Mouse (Mus musculus) limb, embryonic 15.5 days (tissue): ENCODE measurements around the gene Syn3. TPM values are rescaled to one million over a fixed set of nuclear protein-coding genes. Genes with fewer than 3 reads are reported as not detected.
A peak's percentile ranks its signal among the peaks of the same experiment; 100 is the strongest.

Experiments
- ATAC-seq: fragments of 200-750 bp; cut with Nextera tagmentation; 2 replicates; pipeline ENCODE4 v1.8.0; 2017; ENCODE audit warnings: low read depth, moderate TSS enrichment; ENCODE audit not compliant: insufficient number of reproducible peaks, low FRiP score, low TSS enrichment
- H3K27ac ChIP-seq: fragments of 300-500 bp; sonication (generic); 2 replicates; pipeline ENCODE4 v1.5.1; 2015; ENCODE audit warnings: moderate library complexity, mild to moderate bottlenecking, inconsistent platforms
- H3K27me3 ChIP-seq: fragments of 300-500 bp; sonication (generic); 2 replicates; pipeline ENCODE4 v1.6.1; 2015; ENCODE audit warnings: inconsistent platforms
- H3K36me3 ChIP-seq: fragments of 300-500 bp; sonication (generic); 2 replicates; pipeline ENCODE4 v1.6.1; 2015; ENCODE audit warnings: inconsistent platforms
- H3K4me1 ChIP-seq: fragments of 300-500 bp; sonication (generic); 2 replicates; pipeline ENCODE4 v1.6.1; 2015; ENCODE audit warnings: inconsistent platforms
- H3K4me2 ChIP-seq: fragments of 300-500 bp; sonication (generic); 2 replicates; pipeline ENCODE4 v1.6.1; 2015; ENCODE audit warnings: mild to moderate bottlenecking, inconsistent platforms
- H3K4me3 ChIP-seq: fragments of 300-500 bp; sonication (generic); 2 replicates; pipeline ENCODE4 v1.5.1; 2015; ENCODE audit warnings: mild to moderate bottlenecking, inconsistent platforms
- H3K9ac ChIP-seq: fragments of 300-500 bp; sonication (generic); 2 replicates; pipeline ENCODE4 v1.6.1; 2015; ENCODE audit warnings: inconsistent platforms
- H3K9me3 ChIP-seq: fragments of 300-500 bp; sonication (generic); 2 replicates; pipeline ENCODE4 v1.6.1; 2016; ENCODE audit warnings: inconsistent platforms
- WGBS: fragments of 180-500 bp; shearing (Covaris S2); methylation state at CpG from one replicate; pipeline ENCODE4 v1.1.7; 2015; 5-methylcytosine and 5-hydroxymethylcytosine counted together
- polyA plus RNA-seq: library from polyadenylated mRNA; unstranded; fragments of >200 nt; fragmentation: Nextera tagmentation; extraction: Ambion mirVana; gene quantifications from 2 replicates; pipeline ENCODE4 v1.2.1, GENCODE M21; 2015

Gene Syn3
- polyA plus RNA-seq, 1 experiment from 2014 or later: 1.7 TPM

DNA sequence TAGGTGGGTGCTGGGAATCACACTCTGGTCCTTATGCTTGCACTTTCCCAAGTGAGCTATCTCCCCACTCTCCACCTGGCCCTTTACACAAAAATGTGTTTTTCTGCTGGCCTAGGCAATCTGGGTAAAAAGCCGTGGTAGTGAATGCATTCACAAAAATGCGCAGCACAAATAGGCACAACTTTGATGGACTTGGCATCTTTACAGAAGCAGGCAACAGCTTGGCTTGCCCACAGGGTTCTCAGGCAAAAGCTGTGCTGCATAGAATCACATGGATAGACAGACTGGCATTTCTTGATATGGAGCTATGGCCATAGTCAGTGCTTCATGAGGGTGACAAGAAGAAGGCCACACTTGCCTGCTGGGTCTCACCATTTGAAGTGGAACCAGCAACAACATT is 419.9 kb downstream of the Syn3 start:
- Histone ChIP-seq H3K4me2 (no peak overlapping the region), H3K4me3 (no peak overlapping the region), H3K27me3 (no peaks in the 10 kb centered on the region), H3K36me3 (no peaks in the 10 kb centered on the region), H3K9me3 (no peaks in the 10 kb centered on the region), H3K4me1 (no peaks in the 10 kb centered on the region), H3K9ac (no peak overlapping the region), H3K27ac (no peak overlapping the region)
- no peak for ATAC-seq
- WGBS: 83% methylated on average over 2 of the region's 2 CpGs

DNA sequence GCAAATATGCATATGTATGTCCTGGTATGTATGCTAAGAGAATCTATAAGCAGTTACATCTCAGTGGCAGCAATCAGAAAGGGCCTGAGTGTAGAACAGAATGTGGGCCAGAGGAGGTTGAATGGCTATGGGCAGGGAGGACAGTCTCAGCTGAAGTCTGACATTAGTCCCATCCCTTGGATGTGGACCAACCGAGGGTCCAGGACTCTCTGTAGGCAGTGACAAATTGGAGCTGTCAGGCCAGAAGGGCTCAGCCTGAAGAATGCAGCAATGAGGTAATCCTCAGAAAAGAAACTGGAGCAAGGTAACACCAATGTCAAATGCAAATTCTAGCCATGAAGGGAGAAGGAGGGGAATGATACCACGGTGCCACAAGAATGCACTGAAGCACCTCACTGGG is 421.4 kb downstream of the Syn3 start:
- H3K4me1 ChIP-seq: no peaks in the 10 kb centered on the region
- H3K4me3 ChIP-seq: no peak overlapping the region
- H3K4me2 ChIP-seq: no peak overlapping the region
- WGBS: 83% methylated on average over 2 of the region's 2 CpGs
- no peak overlapping the region for H3K27ac ChIP-seq
- no peak for ATAC-seq
- no peaks in the 10 kb centered on the region for H3K36me3 ChIP-seq
- H3K27me3 ChIP-seq: no peaks in the 10 kb centered on the region
- no peak overlapping the region for H3K9ac ChIP-seq
- H3K9me3 ChIP-seq: no peaks in the 10 kb centered on the region

DNA sequence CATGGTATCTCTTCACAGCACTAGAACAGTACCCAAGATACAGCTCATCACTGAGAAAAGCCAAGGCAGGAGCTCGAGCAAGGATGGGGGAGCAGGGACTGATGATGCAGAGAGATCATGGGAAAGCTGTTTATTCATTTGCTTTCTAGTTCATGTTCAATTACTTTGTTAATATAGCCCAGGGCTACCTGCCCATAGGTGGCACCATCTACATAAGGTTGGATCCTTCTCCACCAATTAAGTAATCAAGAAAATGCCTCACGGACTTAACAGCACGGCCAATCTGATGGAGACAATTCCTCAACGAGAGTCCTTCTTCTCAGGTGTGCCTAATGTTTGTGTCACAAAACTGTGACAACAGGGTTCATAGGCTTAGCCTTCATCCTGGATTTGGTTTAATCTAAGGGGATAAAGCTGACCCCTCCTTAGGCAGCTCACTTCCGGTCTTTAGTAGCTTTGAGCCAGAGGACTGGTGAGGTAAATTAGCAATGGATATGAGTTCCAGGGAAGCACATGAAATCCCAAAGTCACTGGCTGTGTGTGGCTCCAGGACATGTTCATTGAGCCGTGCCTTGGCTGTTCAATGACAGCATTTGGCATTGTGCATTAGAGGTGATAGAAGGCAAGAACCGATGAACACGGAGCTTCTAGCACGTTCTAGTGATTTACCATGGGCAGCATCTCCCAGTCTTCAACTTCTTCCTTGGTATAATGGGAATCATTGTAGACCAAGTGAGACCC is 423.6 kb downstream of the Syn3 start:
- 77% methylated on average over 9 of the region's 9 CpGs for WGBS
- no peaks in the 10 kb centered on the region for H3K9me3 ChIP-seq
- no peak overlapping the region for H3K4me2 ChIP-seq
- no peaks in the 10 kb centered on the region for H3K36me3 ChIP-seq
- H3K27ac ChIP-seq: no peak overlapping the region
- no peak overlapping the region for H3K4me3 ChIP-seq
- H3K9ac ChIP-seq: no peak overlapping the region
- no peaks in the 10 kb centered on the region for H3K27me3 ChIP-seq
- ATAC-seq: no peak
- H3K4me1 ChIP-seq: no peaks in the 10 kb centered on the region

DNA sequence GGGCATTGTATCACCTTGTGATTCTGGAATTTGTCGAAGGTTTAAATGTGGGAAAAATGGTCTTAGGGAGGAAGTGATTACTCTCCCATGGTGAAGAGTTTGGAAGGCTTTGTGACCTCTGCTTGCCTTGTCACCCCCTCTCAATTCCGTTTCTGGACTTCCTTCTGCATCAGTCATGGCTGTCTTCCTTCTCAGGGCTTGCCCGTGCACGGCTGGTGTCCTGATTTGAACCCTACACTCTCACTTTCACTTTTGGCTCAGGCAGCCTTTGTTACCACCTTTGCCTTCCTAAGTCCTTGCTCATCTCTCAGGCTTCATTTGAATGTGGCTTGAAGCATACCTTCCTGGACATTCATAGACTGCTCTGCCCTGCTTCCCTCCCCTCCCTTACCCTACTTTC is 424.6 kb downstream of the Syn3 start:
- Histone ChIP-seq H3K9me3 (no peaks in the 10 kb centered on the region), H3K27ac (no peak overlapping the region), H3K4me1 (no peaks in the 10 kb centered on the region), H3K9ac (no peak overlapping the region), H3K27me3 (no peaks in the 10 kb centered on the region), H3K36me3 (no peaks in the 10 kb centered on the region), H3K4me2 (no peak overlapping the region), H3K4me3 (no peak overlapping the region)
- no peak for ATAC-seq
- 78% methylated on average over 4 of the region's 4 CpGs for WGBS

DNA sequence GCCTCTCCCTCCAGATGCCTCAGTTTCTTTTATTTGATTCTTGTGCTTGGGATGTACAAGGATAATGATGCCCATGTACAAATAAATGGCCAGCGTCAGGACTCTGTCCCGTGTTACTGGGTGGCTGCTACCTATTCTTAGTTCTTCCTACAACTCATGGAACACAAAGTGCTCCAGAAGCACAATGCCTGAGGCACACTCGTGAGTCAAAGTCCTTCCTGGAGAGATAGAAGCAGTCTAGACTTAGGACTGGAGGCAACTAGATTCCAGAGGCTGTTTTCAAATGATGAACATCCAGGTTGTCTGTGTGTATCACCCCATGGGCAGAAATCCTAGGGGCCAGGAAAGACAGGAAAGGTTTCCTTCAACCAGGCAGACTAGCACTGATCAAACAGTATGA is 427.9 kb downstream of the Syn3 start:
- no peak for ATAC-seq
- Histone ChIP-seq H3K4me1 (no peaks in the 10 kb centered on the region), H3K4me2 (no peak overlapping the region), H3K9me3 (no peaks in the 10 kb centered on the region), H3K36me3 (no peaks in the 10 kb centered on the region), H3K27ac (no peak overlapping the region), H3K4me3 (no peak overlapping the region), H3K9ac (no peak overlapping the region), H3K27me3 (no peaks in the 10 kb centered on the region)
- 83% methylated on average over 3 of the region's 3 CpGs for WGBS

DNA sequence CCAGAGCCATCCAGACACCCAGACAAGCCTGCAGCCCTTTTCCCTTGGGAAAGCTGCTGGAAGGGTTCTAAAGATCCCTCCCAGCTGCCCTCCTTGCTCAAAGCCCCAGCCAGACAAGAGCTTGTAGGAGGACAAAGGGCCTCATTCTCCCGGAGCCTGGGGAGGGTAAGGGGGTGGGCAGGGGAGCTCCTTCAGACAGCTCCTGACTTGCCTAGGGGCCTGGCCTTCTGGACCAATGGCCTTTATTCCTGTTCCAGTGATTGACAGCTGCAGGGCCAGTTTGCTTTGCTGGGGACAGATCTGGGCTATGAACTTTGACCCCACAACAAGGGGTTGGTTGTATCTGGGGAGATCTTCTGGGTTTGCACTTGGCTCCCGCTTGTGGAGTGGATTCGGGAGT is 429.4 kb downstream of the Syn3 start:
- no peak overlapping the region for H3K4me3 ChIP-seq
- WGBS: 59% methylated on average over 3 of the region's 3 CpGs
- no peak for ATAC-seq
- no peak overlapping the region for H3K4me2 ChIP-seq
- H3K9me3 ChIP-seq: no peaks in the 10 kb centered on the region
- no peaks in the 10 kb centered on the region for H3K36me3 ChIP-seq
- peaks cover 6% of the 10 kb centered on the region; the same call in 1 of the 2 replicates for H3K4me1 ChIP-seq
- no peak overlapping the region for H3K27ac ChIP-seq
- H3K27me3 ChIP-seq: no peaks in the 10 kb centered on the region
- H3K9ac ChIP-seq: no peak overlapping the region

DNA sequence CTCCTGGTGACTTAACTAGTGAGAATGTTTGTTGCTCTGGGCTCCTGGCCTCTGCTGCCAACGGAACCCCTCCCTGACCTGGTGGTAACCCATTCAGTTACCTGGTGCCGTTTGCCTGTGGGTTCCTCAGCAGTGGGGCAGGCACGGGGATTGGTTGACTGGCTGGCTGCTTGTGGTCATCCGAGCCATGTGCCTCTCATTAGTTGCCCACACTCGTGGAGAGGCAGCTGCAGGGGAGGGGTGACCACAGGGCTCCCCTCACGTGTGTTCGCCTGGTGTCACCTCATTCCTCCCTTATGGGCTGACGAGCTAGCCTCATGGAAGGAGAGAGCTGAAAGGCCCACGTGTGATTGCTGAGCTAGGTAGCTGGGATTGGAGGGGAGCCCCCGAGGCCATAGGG is 430.8 kb downstream of the Syn3 start:
- no peaks in the 10 kb centered on the region for H3K9me3 ChIP-seq
- no peak overlapping the region for H3K27ac ChIP-seq
- no peak overlapping the region for H3K4me3 ChIP-seq
- H3K36me3 ChIP-seq: no peaks in the 10 kb centered on the region
- no peak overlapping the region for H3K9ac ChIP-seq
- no peak for ATAC-seq
- H3K27me3 ChIP-seq: no peaks in the 10 kb centered on the region
- 39% methylated on average over 10 of the region's 10 CpGs for WGBS
- H3K4me1 ChIP-seq: peaks cover 6% of the 10 kb centered on the region; the same call in 1 of the 2 replicates
- H3K4me2 ChIP-seq: no peak overlapping the region

DNA sequence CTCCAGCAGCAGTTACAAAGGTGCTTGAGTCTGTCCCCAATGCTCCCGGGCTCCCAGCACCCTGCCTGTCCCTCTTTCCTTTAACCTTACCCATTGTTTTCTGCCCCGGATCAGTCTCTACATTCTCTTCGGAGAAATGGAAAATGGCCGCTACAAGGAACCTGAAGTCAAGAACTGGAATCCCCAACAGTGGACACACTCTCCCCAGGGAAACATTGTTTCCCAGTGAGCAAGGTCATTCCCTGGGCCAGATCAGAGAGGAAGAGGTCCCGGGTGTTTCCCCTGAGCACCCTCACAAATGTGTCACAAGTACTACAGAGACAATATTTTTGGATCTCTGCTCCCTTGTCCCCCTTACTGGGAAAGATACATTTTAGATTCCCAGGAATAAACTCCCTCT is 432.0 kb downstream of the Syn3 start:
- Histone ChIP-seq H3K4me2 (no peak overlapping the region), H3K9me3 (no peaks in the 10 kb centered on the region), H3K27me3 (no peaks in the 10 kb centered on the region), H3K4me1 (peaks cover 6% of the 10 kb centered on the region; the same call in 1 of the 2 replicates), H3K4me3 (no peak overlapping the region), H3K36me3 (no peaks in the 10 kb centered on the region), H3K9ac (no peak overlapping the region), H3K27ac (no peak overlapping the region)
- WGBS: 80% methylated on average over 5 of the region's 5 CpGs
- ATAC-seq: no peak

DNA sequence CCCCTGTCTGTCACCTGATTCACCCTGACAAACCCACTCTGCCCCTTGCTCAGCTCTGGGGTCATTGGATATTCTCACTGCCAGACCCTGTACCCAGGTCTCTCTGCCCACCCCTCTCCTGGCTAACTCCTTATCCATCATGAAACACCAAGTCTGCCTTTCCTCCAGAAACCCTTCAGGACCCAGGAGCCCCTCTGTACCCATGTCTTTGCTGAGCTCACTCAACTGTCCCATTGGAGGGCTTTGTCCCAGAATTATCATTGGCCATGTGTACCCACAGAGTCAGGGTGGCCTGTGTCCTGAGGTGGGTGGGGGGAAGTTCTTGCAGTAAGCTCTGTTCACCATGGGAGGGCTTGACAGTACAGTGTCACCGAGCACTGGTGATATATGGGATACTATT is 433.0 kb downstream of the Syn3 start:
- Histone ChIP-seq H3K4me2 (no peak overlapping the region), H3K9ac (no peak overlapping the region), H3K9me3 (no peaks in the 10 kb centered on the region), H3K36me3 (no peaks in the 10 kb centered on the region), H3K4me3 (no peak overlapping the region), H3K4me1 (peaks cover 6% of the 10 kb centered on the region; the same call in 1 of the 2 replicates), H3K27ac (no peak overlapping the region), H3K27me3 (no peaks in the 10 kb centered on the region)
- 65% methylated on average over 1 of the region's 1 CpGs for WGBS
- ATAC-seq: no peak

DNA sequence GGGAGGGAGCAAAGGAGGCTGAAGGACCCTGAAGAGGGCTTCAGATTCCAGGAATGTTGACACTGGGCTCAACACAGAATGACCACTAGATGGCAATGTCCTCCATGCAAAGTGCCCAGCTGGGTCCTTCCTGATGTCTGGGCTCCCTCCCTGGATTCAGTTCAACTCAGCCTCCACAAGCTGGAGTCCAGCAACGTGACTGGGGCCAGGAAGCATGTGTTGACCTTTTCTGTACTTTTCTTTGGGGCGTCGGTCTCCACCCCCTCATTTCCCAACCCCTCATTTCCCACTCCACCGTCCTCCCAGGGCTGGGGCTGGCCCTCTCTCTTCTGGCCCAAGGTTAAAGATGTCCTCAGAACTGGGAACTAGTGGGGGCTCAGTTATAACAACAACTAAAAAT is 433.8 kb downstream of the Syn3 start:
- H3K36me3 ChIP-seq: no peaks in the 10 kb centered on the region
- no peaks in the 10 kb centered on the region for H3K27me3 ChIP-seq
- no peak overlapping the region for H3K27ac ChIP-seq
- no peaks in the 10 kb centered on the region for H3K9me3 ChIP-seq
- H3K4me2 ChIP-seq: no peak overlapping the region
- H3K9ac ChIP-seq: no peak overlapping the region
- WGBS: 5% methylated on average over 4 of the region's 4 CpGs
- H3K4me3 ChIP-seq: no peak overlapping the region
- peaks cover 6% of the 10 kb centered on the region; the same call in 1 of the 2 replicates for H3K4me1 ChIP-seq
- ATAC-seq: peak; percentile 50; the same call in 1 of the 2 replicates

DNA sequence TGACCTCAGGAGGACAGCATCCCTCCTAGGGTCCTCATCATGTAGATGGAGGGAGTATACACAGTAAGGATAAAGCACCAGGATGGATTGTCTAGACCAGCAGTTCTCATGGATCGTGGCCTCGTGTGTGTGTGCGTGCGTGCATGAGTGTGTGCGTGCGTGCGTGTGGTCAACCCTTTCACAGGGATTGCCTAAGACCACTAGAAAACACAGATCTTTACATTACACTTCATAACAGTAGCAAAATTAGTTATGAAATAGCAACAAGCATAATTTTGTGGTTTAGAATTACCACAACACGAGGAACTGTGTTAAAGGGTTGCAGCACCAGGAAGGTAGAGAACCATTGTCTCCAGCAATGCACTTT is 435.7 kb downstream of the Syn3 start:
- no peaks in the 10 kb centered on the region for H3K36me3 ChIP-seq
- H3K27me3 ChIP-seq: no peaks in the 10 kb centered on the region
- ATAC-seq: no peak
- H3K9ac ChIP-seq: no peak overlapping the region
- no peak overlapping the region for H3K27ac ChIP-seq
- H3K4me1 ChIP-seq: peaks cover 6% of the 10 kb centered on the region; the same call in 1 of the 2 replicates
- WGBS: 90% methylated on average over 8 of the region's 8 CpGs
- H3K9me3 ChIP-seq: no peaks in the 10 kb centered on the region
- no peak overlapping the region for H3K4me3 ChIP-seq
- H3K4me2 ChIP-seq: no peak overlapping the region

DNA sequence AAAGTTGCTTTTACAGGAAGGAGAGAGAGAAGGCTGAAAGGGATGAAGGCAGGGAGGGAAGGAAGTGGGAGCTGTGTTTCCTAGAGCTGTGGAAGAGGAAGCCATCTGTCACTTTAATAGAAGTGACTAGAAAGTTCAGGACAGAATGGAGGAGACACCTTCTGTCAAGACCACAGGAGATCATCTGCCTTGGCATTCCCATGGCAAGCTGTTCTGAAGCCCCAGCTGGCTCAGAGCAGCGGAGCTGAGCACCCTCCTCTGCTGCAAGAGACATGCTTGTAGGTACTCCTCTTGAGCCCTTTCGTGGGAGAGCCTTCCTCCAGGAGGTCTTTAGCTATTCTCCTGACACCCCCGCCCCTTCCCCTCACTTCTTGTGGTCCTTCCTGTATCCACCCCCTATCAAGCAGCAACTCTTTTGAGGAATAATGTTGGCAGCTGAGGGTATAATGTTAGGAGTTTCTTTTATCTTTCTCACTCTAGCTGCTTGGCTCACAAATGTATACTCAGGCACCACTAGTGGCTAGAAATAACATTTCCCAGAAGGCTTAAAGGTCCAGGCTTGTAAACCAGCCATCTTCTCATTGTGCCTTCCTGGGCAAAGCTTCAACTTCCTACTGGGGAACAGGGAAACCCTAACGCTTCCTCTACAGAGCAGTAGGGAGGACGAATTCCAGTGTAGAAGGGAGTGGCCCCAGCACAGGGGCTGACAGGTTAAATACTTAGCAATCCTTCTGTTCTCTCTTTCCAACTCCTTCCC is 436.3 kb downstream of the Syn3 start:
- H3K4me2 ChIP-seq: no peak overlapping the region
- H3K36me3 ChIP-seq: no peaks in the 10 kb centered on the region
- no peak for ATAC-seq
- no peak overlapping the region for H3K27ac ChIP-seq
- H3K4me1 ChIP-seq: peaks cover 6% of the 10 kb centered on the region; the same call in 1 of the 2 replicates
- no peak overlapping the region for H3K4me3 ChIP-seq
- WGBS: 59% methylated on average over 5 of the region's 5 CpGs
- no peaks in the 10 kb centered on the region for H3K9me3 ChIP-seq
- no peaks in the 10 kb centered on the region for H3K27me3 ChIP-seq
- H3K9ac ChIP-seq: no peak overlapping the region
